Mouse (Mus musculus) mouse embryonic stem cell (cell line): ENCODE measurements around the gene Frrs1.
"Not testable (repeated sequence)": the region's sequence is repeated elsewhere in the genome, so short reads cannot be mapped to it uniquely, and the experiment has no call there.

ENCODE experiments used
- in situ Hi-C, 2 experiments: fragments of 300-500 bp; cut with MboI; formaldehyde crosslinking; loops; 1 replicate in 1 of 2; 3 replicates in 1 of 2; pipeline ENCODE4 v1.14.3; 2019 to 2020; ENCODE audit warnings: low sequenced_read_pairs in 2 of 2, low pct_unique_long_range_greater_than_20kb in 1 of 2, mixed read lengths in 1 of 2; ENCODE audit not compliant: unreplicated experiment in 1 of 2

Gene Frrs1

DNA sequence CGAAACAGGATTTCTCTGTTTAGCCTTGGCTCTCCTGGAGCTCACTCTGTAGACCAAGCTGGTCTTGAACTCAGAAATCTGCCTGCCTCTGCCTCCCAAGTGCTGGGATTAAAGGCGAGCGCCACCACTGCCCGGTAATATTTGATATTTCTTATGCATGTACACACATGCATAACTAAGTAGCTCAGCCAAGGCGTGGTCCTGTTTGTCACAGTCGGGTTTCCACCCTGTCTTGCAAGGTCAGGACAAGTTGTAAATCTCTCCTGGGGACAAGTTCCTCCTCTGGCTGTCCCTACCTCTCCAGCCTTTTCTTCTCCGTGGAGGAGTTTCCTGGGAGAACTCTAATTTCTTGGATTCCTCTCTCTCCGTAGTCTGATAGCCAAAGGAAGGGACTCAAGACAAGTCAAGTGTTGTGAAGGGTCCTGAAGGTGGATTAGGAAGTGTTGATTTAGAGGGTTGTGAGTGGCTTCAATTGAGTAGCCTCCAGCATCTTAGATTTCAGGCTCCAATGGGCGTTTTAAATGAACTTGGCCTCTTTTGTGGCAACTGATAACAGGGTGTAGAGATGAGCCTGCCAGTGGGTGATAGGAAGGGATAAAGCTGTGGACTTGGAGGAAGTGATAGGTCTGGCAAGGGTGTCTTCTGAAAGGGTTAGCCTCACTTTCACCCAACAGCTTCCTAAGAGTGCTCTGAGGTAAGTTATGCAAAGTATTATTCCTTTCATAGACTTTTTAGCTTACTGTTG lies at the start of gene Frrs1:
Frrs1 (plus strand) TSS at position 524 of the 745 bp plus-strand sequence.
- in situ Hi-C loops, result no loop called here

DNA sequence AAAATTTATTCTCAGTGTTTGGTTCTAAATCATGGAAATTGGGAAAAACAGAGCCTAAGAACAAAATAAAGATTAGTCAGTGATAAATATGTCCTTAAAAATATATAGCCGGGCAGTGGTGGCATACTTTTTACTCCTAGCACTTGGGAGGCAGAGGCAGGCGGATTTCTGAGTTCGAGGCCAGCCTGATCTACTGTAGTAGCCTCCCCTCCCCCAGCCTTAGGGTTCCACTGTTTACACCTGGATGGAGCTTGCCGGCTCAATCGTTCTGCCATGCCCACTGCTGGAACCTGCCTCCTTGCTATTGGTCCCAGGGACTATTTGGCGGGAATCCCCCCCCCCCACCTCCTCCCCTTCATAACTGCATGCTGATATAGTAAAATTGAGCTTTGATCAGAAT lies 48.9 kb upstream of the Frrs1 start:
- in situ Hi-C loops, result not testable (repeated sequence)

GRCm38 (mm10) chr3:116812946-116813345 lies 46.3 kb upstream of the Frrs1 start:
- in situ Hi-C loops, result no loop called here

GRCm38 (mm10) chr3:116815305-116815797 lies 43.9 kb upstream of the Frrs1 start:
- in situ Hi-C loops, result no loop called here

GRCm38 (mm10) chr3:116815916-116816315 lies 43.3 kb upstream of the Frrs1 start:
- in situ Hi-C loops, result no loop called here

GRCm38 (mm10) chr3:116816674-116817215 lies 42.5 kb upstream of the Frrs1 start:
- in situ Hi-C loops, result no loop called here

DNA sequence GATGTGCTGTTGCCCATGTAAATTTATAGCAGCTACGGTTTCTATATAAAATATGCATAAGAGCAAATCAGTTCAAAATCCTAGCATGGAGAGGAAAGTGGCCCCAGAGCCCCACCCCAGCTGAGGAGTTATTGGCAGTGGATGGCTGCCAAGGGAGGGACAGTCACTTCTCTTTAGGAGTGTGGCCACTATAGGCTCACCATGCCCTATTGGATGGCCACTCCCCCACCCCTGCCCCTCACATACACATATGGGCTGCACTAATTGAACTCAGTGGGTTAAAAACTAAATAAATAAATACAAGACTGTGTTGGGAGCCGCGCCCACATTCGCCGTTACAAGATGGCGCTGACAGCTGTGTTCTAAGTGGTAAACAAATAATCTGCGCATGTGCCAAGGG lies 42.0 kb upstream of the Frrs1 start:
- in situ Hi-C loops, result no loop called here

DNA sequence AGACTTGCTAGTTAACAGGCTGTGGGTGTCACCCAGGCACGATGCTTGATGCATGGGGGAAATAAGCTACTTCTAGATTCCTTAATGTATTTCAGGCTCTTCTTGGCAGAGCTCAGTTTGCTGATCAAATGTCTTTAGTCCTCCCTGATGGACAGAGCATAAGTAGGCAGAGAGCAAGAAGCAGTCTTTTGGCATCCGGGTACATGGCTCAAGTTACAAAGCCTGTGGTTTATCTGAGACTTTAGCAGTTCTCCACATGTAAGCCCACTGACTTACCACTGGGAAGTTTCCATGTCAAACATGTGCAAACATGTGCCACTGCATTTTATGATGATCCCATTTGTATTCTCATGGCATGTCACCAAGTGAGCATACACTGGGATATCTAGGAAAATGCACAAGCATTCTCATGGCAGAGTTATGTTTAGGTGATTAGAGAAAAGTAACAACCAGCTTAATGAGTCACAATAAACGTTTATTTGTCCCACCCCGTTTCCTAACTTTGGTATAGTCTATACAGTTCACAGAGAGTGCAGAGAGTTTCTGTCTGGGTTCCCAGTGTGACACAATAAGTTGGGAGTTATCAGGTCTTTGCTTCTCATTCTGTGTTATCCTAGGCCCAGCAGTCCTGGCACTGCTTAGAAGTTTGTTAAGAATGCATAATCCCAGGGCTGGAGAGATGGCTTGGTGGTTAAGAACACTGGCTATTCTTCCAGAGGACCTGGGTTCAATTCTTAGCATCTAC lies 32.6 kb upstream of the Frrs1 start:
- in situ Hi-C loops, result loop anchor here in 1 of 2 experiments (25.0 kb wide), 1 partner anchor 489 kb away; no protein-coding TSS in a partner anchor

- in situ Hi-C loops, result loop anchor here in 1 of 2 experiments (25.0 kb wide), 1 partner anchor 492 kb away; no protein-coding TSS in a partner anchor
Measured at GRCm38 (mm10) chr3:116829274-116829920, 29.9 kb upstream of the Frrs1 start.

GRCm38 (mm10) chr3:116831324-116831723 lies 27.9 kb upstream of the Frrs1 start:
- in situ Hi-C loops, result loop anchor here in 1 of 2 experiments (25.0 kb wide), 1 partner anchor 494 kb away; no protein-coding TSS in a partner anchor

- in situ Hi-C loops, result loop anchor here in 1 of 2 experiments (25.0 kb wide), 1 partner anchor 495 kb away; no protein-coding TSS in a partner anchor
Measured at GRCm38 (mm10) chr3:116832526-116833310, 26.5 kb upstream of the Frrs1 start.

- in situ Hi-C loops, result loop anchor here in 1 of 2 experiments (25.0 kb wide), 1 partner anchor 496 kb away; no protein-coding TSS in a partner anchor
Measured at GRCm38 (mm10) chr3:116833491-116833890, 25.8 kb upstream of the Frrs1 start.

DNA sequence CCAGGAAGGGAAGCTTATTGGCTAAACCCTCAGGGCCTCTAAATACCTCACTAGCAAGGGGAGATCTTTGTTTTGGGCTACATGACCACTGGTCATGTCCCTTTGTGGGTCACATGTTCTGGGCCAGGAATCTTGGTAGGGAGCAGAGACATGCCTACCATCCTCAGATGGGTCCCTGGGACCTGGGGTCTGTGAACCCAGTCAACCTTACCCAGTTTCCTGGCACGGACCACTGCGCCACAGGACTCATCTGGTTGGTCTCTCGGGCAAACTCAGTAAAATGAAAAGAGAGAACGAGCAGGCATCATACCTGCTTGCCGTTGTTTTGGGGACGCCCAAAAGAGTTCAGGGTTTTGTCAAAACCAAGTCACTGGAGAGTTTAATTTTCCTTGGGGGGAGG lies 25.0 kb upstream of the Frrs1 start:
- in situ Hi-C loops, result loop anchor here in 1 of 2 experiments (25.0 kb wide), 1 partner anchor 497 kb away; no protein-coding TSS in a partner anchor

- in situ Hi-C loops, result loop anchor here (5.0 to 25.0 kb wide), 2 partner anchors 63 to 498 kb away; no protein-coding TSS in a partner anchor
Measured at GRCm38 (mm10) chr3:116835350-116835749, 23.9 kb upstream of the Frrs1 start.

DNA sequence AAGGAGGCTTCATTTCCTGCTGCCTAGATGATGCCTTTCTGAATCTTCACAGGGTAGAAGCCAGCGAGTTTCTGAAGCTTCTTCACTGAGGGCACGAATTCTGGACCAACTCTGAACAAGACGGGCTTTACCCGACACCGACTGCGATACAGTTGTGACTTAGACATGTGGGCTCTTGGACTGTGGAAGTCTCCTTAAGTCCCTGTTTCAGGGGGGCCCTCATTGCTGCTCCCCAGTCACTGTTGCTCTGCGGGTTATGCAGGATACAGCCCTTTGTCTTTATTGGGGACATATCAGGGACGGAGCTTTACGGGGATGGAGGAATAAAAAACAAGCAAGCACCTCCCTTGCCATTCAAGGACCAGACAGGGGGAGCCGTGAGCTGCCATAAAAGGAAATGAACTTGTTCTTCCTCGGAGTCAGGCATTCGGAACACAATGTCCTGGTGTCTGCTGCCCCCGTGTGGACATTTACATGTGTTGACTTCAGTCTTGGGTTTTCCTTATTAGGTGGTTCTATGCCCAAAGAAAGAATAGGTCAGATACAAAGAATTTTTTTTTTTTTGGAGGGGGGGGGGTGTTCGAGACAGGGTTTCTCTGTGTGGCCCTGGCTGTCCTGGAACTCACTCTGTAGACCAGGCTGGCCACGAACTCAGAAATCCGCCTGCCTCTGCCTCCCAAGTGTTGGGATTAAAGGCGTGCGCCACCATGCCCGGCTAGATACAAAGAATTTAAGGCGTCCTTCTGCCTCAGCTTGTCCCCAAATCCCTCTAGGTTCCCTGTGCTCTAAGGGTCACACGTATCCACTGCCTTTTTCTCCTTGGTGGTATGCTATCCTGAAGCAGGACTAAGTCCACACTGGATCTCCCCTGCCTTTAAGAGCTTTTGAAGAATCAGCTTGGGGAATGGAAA lies 23.2 kb upstream of the Frrs1 start:
- in situ Hi-C loops, result loop anchor here (5.0 to 25.0 kb wide), 2 partner anchors 64 to 499 kb away; no protein-coding TSS in a partner anchor

DNA sequence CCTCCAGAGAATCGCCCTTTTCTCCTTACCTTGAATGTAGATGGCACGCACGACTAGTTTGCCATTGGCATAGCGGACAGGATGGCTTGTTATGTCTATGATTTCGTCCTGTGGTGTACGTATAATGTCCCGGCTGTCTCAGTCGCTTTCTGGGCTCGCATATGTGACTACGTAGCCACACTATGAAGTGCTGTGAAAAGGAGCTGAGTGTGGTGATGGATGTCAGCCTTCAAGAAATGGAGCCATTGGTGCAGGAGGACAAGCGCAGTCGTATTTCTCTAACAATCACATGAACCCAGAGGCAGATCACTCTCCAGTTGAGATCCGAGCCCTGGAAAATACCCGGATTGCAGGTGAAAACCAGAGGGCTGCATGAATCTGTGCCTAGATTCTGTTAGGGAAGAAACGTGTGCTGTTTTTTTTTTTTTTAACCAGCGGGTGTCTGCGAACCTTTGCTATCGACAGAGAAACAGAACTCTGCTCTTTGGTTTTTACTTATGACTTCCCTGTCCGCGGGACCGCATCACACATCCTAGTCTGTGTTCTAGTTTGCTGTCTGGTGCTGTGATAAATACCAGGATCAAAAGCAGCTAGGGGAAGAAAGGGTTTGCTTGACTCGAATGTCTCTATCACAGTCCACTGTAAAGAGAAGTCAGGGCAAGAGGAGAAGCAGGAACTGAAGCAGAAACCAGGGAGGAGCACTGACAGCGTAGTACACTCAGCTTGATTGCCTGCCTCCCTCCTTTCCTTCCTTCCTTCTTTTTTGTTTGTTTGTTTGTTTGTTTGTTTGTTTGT lies 22.4 kb upstream of the Frrs1 start:
- in situ Hi-C loops, result loop anchor here (5.0 to 25.0 kb wide), 2 partner anchors 65 to 500 kb away; no protein-coding TSS in a partner anchor
